In genomic region chr17:34562595-34562994, GRCm38 (mm10) we compare ENCODE assay signal across 26 mouse cellular contexts. TPM values are rescaled to one million over a fixed set of nuclear protein-coding genes. Genes with fewer than 3 reads are reported as not detected.
DNase-seq lines count a peak whose midpoint lies in the region; TF ChIP-seq lines count a peak whose summit lies in the region.
"Had no signal": no experiment of that assay in that cellular context is flagged by ENCODE, and none has a peak within 500 bp of the region (broad histone marks: within the 10 kb centered on the region; RNA-seq: fewer than 3 reads in every experiment).

No protein-coding gene starts in this region.

- no peaks in the 10 kb centered on the region for H3K9me3 ChIP-seq in E14TG2a.4 (ENCODE audit: low read length)
- H3K9me3 ChIP-seq: forebrain, embryonic 13.5 days; G1E; heart, embryonic 12.5 days; heart, embryonic 15.5 days had no signal

- TF ChIP-seq CTCF in gastrocnemius, adult 2 months (IDR thresholded peaks at IDR 0.05): no peak
- TF ChIP-seq CTCF in E14TG2a.4 (conservative IDR thresholded peaks at IDR 0.05; ENCODE audit: low read length): no peak
- TF ChIP-seq CTCF in left cerebral cortex, adult 2 months (IDR thresholded peaks at IDR 0.05): no peak

- DNase-seq in gastrocnemius, adult 2 months: no peak
- no peak for DNase-seq in gastrocnemius, postnatal 10 days
- peak; percentile 93 for DNase-seq in ES-CJ7 (ENCODE audit: low read depth, low spot score)
- DNase-seq in ZHBTc4 (ENCODE audit: low read depth, low spot score): peak; percentile 75
- DNase-seq in left cerebral cortex, adult 2 months (ENCODE audit: extremely low spot score in 1 of 2, low spot score in 2 of 2): no peak
- DNase-seq in liver: no peak
- DNase-seq: adrenal gland, postnatal 10 days; adrenal gland, postnatal 36 days; B cell, adult 2 months; cerebellum, adult 11-12 months; cerebellum, adult 9-10 months; cerebellum, postnatal 14 days; gastrocnemius, postnatal 25 days; heart, adult 18-20 months; heart, postnatal 14 days; heart, postnatal 4 days; kidney, adult 18-20 months had no signal

- no peaks in the 10 kb centered on the region for H3K27me3 ChIP-seq in E14TG2a.4 (ENCODE audit: insufficient read depth, low read length)

- H3K4me1 ChIP-seq in E14TG2a.4 (replicated peaks; ENCODE audit: low read depth, low read length): peaks cover 86% of the 10 kb centered on the region
- H3K4me1 ChIP-seq: forebrain, embryonic 13.5 days had no signal

- no peak overlapping the region for H3K4me3 ChIP-seq in gastrocnemius, adult 2 months
- peak overlapping the region; percentile 51 for H3K4me3 ChIP-seq in E14TG2a.4 (replicated peaks; ENCODE audit: low read length)
- no peak overlapping the region for H3K4me3 ChIP-seq in left cerebral cortex, adult 2 months
- H3K4me3 ChIP-seq: forebrain, embryonic 10.5 days; forebrain, embryonic 13.5 days; heart, embryonic 12.5 days; heart, embryonic 15.5 days had no signal

- H3K36me3 ChIP-seq in E14TG2a.4 (ENCODE audit: insufficient read depth, low read length): peaks cover 24% of the 10 kb centered on the region
- H3K36me3 ChIP-seq: forebrain, embryonic 10.5 days; G1E; heart, embryonic 12.5 days; heart, embryonic 15.5 days had no signal

- intact Hi-C loops in gastrocnemius, adult 2 months (cut with DNase I): no loop called here
- intact Hi-C loops in left cerebral cortex, adult 2 months (cut with DNase I): loop anchor here (10.0 kb wide), 1 partner anchor 318 kb away; no protein-coding TSS in a partner anchor

- peak overlapping the region; percentile 90 for H3K27ac ChIP-seq in gastrocnemius, adult 2 months
- H3K27ac ChIP-seq in left cerebral cortex, adult 2 months: no peak overlapping the region
- H3K27ac ChIP-seq: forebrain, embryonic 10.5 days; forebrain, embryonic 13.5 days; hindbrain, embryonic 14.5 days; hindbrain, postnatal 0 days had no signal

RNA-seq across cellular contexts. Expression of gene Notch4, which starts 1.5 kb away (rescaled TPM):
- 10 to 100 TPM; 10.5 to 11.4 TPM for total RNA-seq in gastrocnemius, adult 2 months (2021)
- total RNA-seq in gastrocnemius, postnatal 10 days (2021): 10 to 100 TPM; 14.4 to 22.2 TPM
- 10 to 100 TPM in 1 of 2 experiments, 1 to 10 TPM in 1; 9.1 to 18.3 TPM for total RNA-seq in left cerebral cortex, adult 2 months (2021)

RNA-seq across cellular contexts. Expression of gene Gpsm3, which starts 27.0 kb away (rescaled TPM):
- 1 to 10 TPM; 1.8 to 2.4 TPM for total RNA-seq in gastrocnemius, adult 2 months (2021)
- total RNA-seq in gastrocnemius, postnatal 10 days (2021): 1 to 10 TPM; 3.2 to 5.0 TPM
- 1 to 10 TPM; 1.8 to 3.3 TPM for total RNA-seq in left cerebral cortex, adult 2 months (2021)

RNA-seq across cellular contexts. Expression of gene Pbx2, which starts 28.5 kb away (rescaled TPM):
- 10 to 100 TPM; 14.0 to 14.6 TPM for total RNA-seq in gastrocnemius, adult 2 months (2021)
- total RNA-seq in gastrocnemius, postnatal 10 days (2021): 10 to 100 TPM; 24.2 to 30.9 TPM
- 10 to 100 TPM; 49.6 to 68.5 TPM for total RNA-seq in left cerebral cortex, adult 2 months (2021)

RNA-seq across cellular contexts. Expression of gene Ager, which starts 35.1 kb away (rescaled TPM):
- under 1 TPM in 1 of 2 experiments, not detected in 1; 0.31 TPM for total RNA-seq in gastrocnemius, adult 2 months (2021)
- 1 to 10 TPM; 1.1 to 1.4 TPM for total RNA-seq in gastrocnemius, postnatal 10 days (2021)
- total RNA-seq in left cerebral cortex, adult 2 months (2021): 1 to 10 TPM in 1 of 2 experiments, under 1 TPM in 1; 0.47 to 1.2 TPM
- total RNA-seq: gastrocnemius, adult 18-20 months had no signal

RNA-seq across cellular contexts. Expression of gene Rnf5, which starts 40.9 kb away (rescaled TPM):
- total RNA-seq in gastrocnemius, adult 2 months (2021): 10 to 100 TPM; 16.8 to 24.0 TPM
- total RNA-seq in gastrocnemius, postnatal 10 days (2021): 10 to 100 TPM; 19.8 to 21.8 TPM
- total RNA-seq in left cerebral cortex, adult 2 months (2021): 10 to 100 TPM; 70.7 to 71.5 TPM

Comparison
In these comparisons a context has a peak if more than half of its experiments do, and no peak if none do; other contexts are left out.
1. DNase-seq: peak in ES-CJ7 (single experiment) and ZHBTc4 (single experiment); none in gastrocnemius, adult 2 months (single experiment), gastrocnemius, postnatal 10 days (single experiment), left cerebral cortex, adult 2 months (0 of 2) and liver (single experiment).